Mouse (Mus musculus) ES-E14 (cell line): ENCODE measurements around the gene Cox6a1. TPM values are rescaled to one million over a fixed set of nuclear protein-coding genes. Genes with fewer than 3 reads are reported as not detected.

Experiments used
- DNase-seq: peaks from one replicate; pipeline ENCODE4 v3.0.0-alpha.2; 2013; ENCODE audit warnings: low read depth, low spot score
- H3K27ac ChIP-seq: 2 replicates; pipeline ENCODE4 v1.5.1; 2012; ENCODE audit warnings: low read depth, mild to moderate bottlenecking, low read length, moderate library complexity, mixed read lengths; ENCODE audit not compliant: poor library complexity, insufficient read depth, severe bottlenecking
- H3K36me3 ChIP-seq: 2 replicates; pipeline ENCODE4 v1.6.1; 2012; ENCODE audit warnings: mild to moderate bottlenecking, low read length, moderate library complexity, mixed read lengths; ENCODE audit not compliant: control insufficient read depth, poor library complexity, insufficient read depth, severe bottlenecking
- H3K4me1 ChIP-seq, 2 experiments: fragments of 150-350 bp in 1 of 2; sonication (generic) in 1 of 2; 2 replicates each; pipeline ENCODE4 v1.6.1; 2012; ENCODE audit warnings: low read length in 2 of 2, mild to moderate bottlenecking in 1 of 2, mixed read lengths in 1 of 2; ENCODE audit not compliant: control insufficient read depth in 2 of 2, insufficient read depth in 2 of 2, poor library complexity in 1 of 2
- H3K4me3 ChIP-seq, 2 experiments: fragments of 150-350 bp in 1 of 2; sonication (generic) in 1 of 2; 2 replicates each; pipeline ENCODE4 v1.5.1; 2012; ENCODE audit warnings: low read length in 2 of 2, low read depth in 1 of 2, mild to moderate bottlenecking in 1 of 2, mixed read lengths in 1 of 2; ENCODE audit not compliant: insufficient read depth in 1 of 2, poor library complexity in 1 of 2, severe bottlenecking in 1 of 2
- H3K9ac ChIP-seq: 2 replicates; pipeline ENCODE4 v1.6.1; 2012; ENCODE audit warnings: low read depth, mild to moderate bottlenecking, low read length, mixed read lengths; ENCODE audit not compliant: poor library complexity, insufficient read depth, severe bottlenecking
- H3K9me3 ChIP-seq: fragments of 150-350 bp; sonication (generic); 2 replicates; pipeline ENCODE4 v1.6.1; 2012; ENCODE audit warnings: low read depth, mild to moderate bottlenecking, low read length; ENCODE audit not compliant: control insufficient read depth, insufficient read depth
- CHD2 ChIP-seq: IDR thresholded peaks from 2 replicates; pipeline ENCODE4 v1.6.1; 2014; ENCODE audit warnings: mild to moderate bottlenecking, low read depth, low read length, inconsistent platforms
- HCFC1 ChIP-seq: IDR thresholded peaks from 2 replicates; pipeline ENCODE4 v1.6.1; 2012; ENCODE audit warnings: low read length, inconsistent platforms, borderline replicate concordance; ENCODE audit not compliant: insufficient read depth
- MAFK ChIP-seq: IDR thresholded peaks from 2 replicates; pipeline ENCODE4 v1.6.1; 2014; ENCODE audit warnings: mild to moderate bottlenecking, low read depth, low read length, inconsistent platforms; ENCODE audit not compliant: insufficient read depth
- ZC3H11A ChIP-seq: IDR thresholded peaks from 2 replicates; pipeline ENCODE4 v1.6.1; 2012; ENCODE audit warnings: low read depth, mild to moderate bottlenecking, inconsistent platforms, low read length, borderline replicate concordance
- ZNF384 ChIP-seq: IDR thresholded peaks from 2 replicates; pipeline ENCODE4 v1.6.1; 2012; ENCODE audit warnings: low read depth, low read length, inconsistent platforms
- in situ Hi-C, 2 experiments: fragments of 600-800 bp; cut with MboI; formaldehyde crosslinking; loops; one replicate each; pipeline ENCODE4 v1.15.1; 2025; ENCODE audit warnings: low sequenced_read_pairs in 2 of 2, inconsistent platforms in 1 of 2; ENCODE audit not compliant: unreplicated experiment in 2 of 2
- total RNA-seq: library from RNA; depleted of rRNA; stranded (reverse); fragments of 300-350 nt; gene quantifications from 2 replicates; pipeline ENCODE4 v1.2.3, GENCODE M21; 2012

Cox6a1 gene
- total RNA-seq, 1 experiment: 936 TPM

DNA sequence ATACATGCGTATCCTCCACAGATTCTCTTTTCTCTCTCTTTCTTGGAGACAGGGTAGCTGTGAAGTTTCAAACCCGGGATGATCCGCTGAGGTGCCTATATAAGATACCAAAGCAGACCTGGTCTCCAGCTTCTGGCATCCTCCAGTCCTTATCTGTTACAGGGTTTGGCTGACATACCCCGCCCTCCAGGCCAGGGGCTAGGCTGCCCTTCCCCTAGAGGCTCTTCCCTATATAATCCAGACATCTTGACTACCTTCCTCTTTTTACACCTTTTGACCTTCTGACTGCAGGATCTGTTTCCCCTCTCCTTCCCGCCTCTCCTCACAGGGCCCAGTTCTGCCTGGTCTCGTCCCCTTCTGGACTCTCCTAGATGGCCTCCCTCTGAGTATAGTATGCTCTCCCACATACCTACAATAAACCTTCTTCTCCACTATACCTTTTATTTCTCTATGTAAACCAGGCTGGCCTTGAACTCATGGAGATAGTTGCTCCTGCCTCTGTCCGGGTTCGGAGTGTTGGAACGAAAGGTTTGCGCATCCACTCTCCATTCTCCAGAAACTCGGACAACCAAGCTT is 22.4 kb downstream of the Cox6a1 start:
- Histone ChIP-seq H3K27ac (peak overlapping the region; percentile 14; the same call in 1 of the 2 replicates), H3K9ac (peak overlapping the region; percentile 68), H3K4me1 (peaks cover 0 to 2% of the 10 kb centered on the region in 2 experiments; a peak in 3 of 4 replicates), H3K9me3 (no peaks in the 10 kb centered on the region), H3K36me3 (peaks cover 12% of the 10 kb centered on the region; the same call in 1 of the 2 replicates), H3K4me3 (peak overlapping the region; percentile 86 to 99)
- no peak for TF ChIP-seq HCFC1
- no peak for TF ChIP-seq ZNF384
- TF ChIP-seq CHD2: no peak
- no peak for TF ChIP-seq MAFK
- no peak for TF ChIP-seq ZC3H11A
- in situ Hi-C loops: no loop called here
- no peak for DNase-seq

DNA sequence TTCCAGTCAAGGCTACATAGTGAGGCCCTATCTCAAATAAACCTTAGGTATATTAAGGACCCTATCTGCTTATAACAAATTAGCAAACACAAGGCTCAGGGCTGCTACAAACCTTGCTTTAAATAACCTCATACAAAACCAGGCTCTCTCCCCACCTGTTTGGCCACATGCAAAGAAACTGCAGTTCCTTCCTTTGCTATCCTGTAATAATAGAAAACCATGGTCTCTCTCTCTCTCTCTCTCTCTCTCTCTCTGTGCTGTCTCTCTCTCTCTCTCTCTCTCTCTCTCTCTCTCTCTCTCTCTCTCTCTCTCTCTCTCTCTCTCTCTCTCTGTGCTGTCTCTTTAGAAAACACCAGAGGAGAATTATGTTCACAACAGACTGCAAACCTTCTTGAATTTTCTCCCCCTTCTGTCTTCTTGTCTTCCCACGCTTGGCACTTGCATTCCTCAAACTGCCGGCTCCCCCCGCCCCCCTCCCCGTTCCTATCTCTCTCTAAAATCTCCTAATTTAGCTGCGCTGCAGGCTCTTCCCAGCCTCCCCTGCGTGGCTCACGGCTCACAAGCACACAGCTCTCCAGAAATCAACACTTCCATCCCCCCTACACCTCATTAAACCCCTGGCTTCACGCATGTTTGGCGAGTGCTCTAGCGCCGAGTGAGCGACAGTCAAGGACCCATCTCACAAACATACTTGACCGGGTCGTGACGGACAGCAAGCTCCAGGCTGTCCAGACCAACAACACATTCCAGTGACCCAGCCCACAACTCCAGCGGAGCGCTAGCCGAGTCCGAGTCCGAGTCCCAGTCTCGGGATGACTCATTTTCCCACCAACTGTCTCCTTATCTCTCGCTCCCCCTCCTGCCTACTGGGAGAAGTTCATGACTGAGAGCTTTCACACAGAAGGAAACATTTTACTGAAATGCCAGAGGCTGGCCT is 29.5 kb downstream of the Cox6a1 start:
- no peak for TF ChIP-seq HCFC1
- DNase-seq: peak; percentile 51
- H3K27ac ChIP-seq: no peak overlapping the region
- in situ Hi-C loops: no loop called here
- no peaks in the 10 kb centered on the region for H3K36me3 ChIP-seq
- H3K9me3 ChIP-seq: no peaks in the 10 kb centered on the region
- peak overlapping the region; percentile 56 for H3K9ac ChIP-seq
- H3K4me3 ChIP-seq: peak overlapping the region; percentile 10 to 52; a peak in 3 of 4 replicates
- H3K4me1 ChIP-seq: peaks cover 3 to 21% of the 10 kb centered on the region in 2 experiments; a peak in 3 of 4 replicates

DNA sequence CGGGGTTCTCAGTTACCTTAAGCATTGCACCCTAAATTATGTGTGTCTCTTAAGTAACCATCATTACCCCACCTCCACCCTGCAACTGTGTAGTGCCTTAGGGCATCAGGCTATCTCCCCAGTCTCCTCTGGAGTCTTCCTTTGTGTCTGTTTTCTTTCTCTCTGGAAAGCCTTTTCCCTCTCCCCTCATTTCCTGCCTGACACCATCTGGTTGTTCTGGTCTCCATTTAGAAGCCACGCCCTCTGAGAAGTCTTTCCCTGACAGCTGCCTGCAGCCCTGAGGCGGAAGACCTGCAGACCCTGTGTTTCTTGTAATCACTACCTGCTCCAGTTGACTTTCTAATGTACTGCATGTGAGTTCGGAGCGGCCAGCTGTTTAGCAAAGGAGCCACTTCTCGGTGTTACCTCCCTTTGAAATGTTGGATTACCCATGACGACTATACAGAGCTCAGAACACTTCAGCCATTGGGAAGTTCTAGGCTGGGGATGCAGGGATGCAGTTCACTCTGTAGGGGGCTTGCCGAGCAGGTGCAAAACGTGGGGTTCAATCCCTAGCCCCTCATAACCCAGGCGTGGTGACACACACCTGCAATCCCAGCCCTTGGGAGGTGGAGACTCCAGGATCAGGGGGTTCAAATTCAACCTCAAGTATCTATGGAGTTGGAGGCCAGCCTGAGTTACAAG is 31.0 kb downstream of the Cox6a1 start:
- no peak overlapping the region for H3K9ac ChIP-seq
- H3K4me1 ChIP-seq: peaks cover 3 to 30% of the 10 kb centered on the region in 2 experiments; a peak in 3 of 4 replicates
- TF ChIP-seq CHD2 (no peak), HCFC1 (no peak), ZC3H11A (no peak), ZNF384 (no peak), MAFK (no peak)
- no peaks in the 10 kb centered on the region for H3K9me3 ChIP-seq
- DNase-seq: peak; percentile 76
- peak overlapping the region; percentile 65 for H3K27ac ChIP-seq
- in situ Hi-C loops: no loop called here
- H3K36me3 ChIP-seq: no peaks in the 10 kb centered on the region
- no peak overlapping the region for H3K4me3 ChIP-seq

DNA sequence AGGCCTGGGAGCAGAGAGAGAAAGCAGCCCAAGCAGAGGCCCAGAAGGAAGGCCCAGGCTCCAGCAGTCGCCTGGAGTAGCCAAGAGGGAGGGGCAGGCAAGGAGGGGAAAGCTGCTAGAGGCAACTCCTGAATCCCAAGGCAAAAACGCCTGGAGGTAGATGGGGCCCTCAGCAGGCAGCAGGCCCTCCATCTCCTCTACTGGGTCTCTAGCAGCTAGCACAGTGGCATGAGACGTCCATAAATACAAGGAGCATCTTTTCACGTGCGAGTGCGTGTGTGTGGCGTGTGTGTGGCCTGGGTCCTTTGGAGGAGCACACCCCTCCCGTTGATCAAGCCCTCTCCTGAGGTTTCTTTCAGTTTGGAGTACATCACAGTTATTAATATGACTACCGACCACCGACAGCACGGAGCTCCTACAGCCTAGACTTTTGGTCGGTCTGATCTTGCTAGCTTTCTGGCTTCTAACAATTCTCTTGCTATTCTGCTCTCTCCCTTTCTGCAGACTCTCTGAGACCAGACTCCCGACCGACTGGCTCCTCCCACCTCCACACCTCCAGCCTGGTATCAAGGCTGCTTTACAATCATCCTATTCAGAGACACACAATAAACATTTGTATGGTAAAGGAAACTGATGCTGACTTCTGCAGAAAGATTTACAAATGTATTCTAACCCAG is 31.7 kb downstream of the Cox6a1 start:
- Histone ChIP-seq H3K27ac (peak overlapping the region; percentile 88; the same call in 1 of the 2 replicates), H3K36me3 (no peaks in the 10 kb centered on the region), H3K9ac (peak overlapping the region; percentile 1; the same call in 1 of the 2 replicates), H3K4me1 (peaks cover 3 to 34% of the 10 kb centered on the region in 2 experiments; a peak in 3 of 4 replicates), H3K4me3 (no peak overlapping the region; a peak in 1 of 4 replicates), H3K9me3 (no peaks in the 10 kb centered on the region)
- TF ChIP-seq HCFC1: no peak
- TF ChIP-seq ZC3H11A: no peak
- TF ChIP-seq MAFK: no peak
- no peak for TF ChIP-seq CHD2
- no peak for TF ChIP-seq ZNF384
- DNase-seq: peak; percentile 31
- in situ Hi-C loops: no loop called here
